Mouse (Mus musculus) cortical plate, adult 2 months (tissue): ENCODE results near the gene Cd180. TPM values are rescaled to one million over a fixed set of nuclear protein-coding genes. Genes with fewer than 3 reads are reported as not detected.
A peak's percentile ranks its signal among the peaks of the same experiment; 100 is the strongest.
"Not testable (repeated sequence)": the region's sequence is repeated elsewhere in the genome, so short reads cannot be mapped to it uniquely, and the experiment has no call there.

Source experiments
- H3K27ac ChIP-seq: fragments of 200-500 bp; 2 replicates; pipeline ENCODE4 v1.5.1; 2012; ENCODE audit warnings: low read length, control low read depth, inconsistent platforms; ENCODE audit not compliant: insufficient read depth
- H3K4me1 ChIP-seq: fragments of 200-500 bp; 2 replicates; pipeline ENCODE4 v1.6.1; 2011; ENCODE audit warnings: low read length; ENCODE audit not compliant: control insufficient read depth, insufficient read depth
- H3K4me3 ChIP-seq: fragments of 200-500 bp; 2 replicates; pipeline ENCODE4 v1.5.1; 2011; ENCODE audit warnings: mild to moderate bottlenecking, low read length, control low read depth; ENCODE audit not compliant: insufficient read depth
- CTCF ChIP-seq: fragments of 200-500 bp; IDR thresholded peaks from 2 replicates; pipeline ENCODE4 v1.5.1; 2011; ENCODE audit warnings: mild to moderate bottlenecking, control low read depth, low read length; ENCODE audit not compliant: insufficient read depth; ENCODE audit errors: extremely low read depth
- POLR2A ChIP-seq: fragments of 200-500 bp; IDR thresholded peaks from 2 replicates; pipeline ENCODE4 v1.6.1; 2011; ENCODE audit warnings: mild to moderate bottlenecking, low read length, control low read depth; ENCODE audit not compliant: insufficient read depth; ENCODE audit errors: extremely low read depth
- polyA plus RNA-seq: library from polyadenylated mRNA; depleted of rRNA; stranded (reverse); fragments of >200 nt; gene quantifications from 2 replicates; pipeline ENCODE4 v1.2.3, GENCODE M21; 2012

Gene Cd180
- polyA plus RNA-seq, 1 experiment: 1.9 TPM

DNA sequence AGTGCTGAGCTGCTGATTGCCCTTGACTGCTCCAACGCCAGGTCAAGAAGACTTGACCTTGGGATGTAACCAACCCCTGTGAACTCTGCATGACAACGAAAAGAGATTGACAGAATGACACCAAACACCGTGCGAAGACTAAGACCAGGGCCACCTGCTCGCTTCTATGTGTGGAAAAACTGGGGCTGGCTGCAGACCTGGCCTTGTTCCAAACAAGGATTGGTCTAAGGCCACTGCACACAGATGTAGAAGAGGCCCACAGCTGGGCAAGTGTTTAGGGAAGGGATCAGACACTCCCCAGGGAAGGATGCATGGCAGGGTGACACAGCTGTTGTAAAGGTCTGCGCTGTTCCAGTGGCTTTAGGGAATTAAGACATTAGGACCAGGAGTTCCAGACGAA, 22.9 kb upstream of the Cd180 start:
- no peak overlapping the region for H3K4me3 ChIP-seq
- H3K4me1 ChIP-seq: no peaks in the 10 kb centered on the region
- no peak overlapping the region for H3K27ac ChIP-seq
- no peak for TF ChIP-seq CTCF
- TF ChIP-seq POLR2A: no peak

- Histone ChIP-seq H3K4me1 (no peaks in the 10 kb centered on the region), H3K4me3 (no peak overlapping the region), H3K27ac (no peak overlapping the region)
- TF ChIP-seq POLR2A (no peak), CTCF (no peak)
Observed at GRCm38 (mm10) chr13:102674083-102674482, 19.3 kb upstream of the Cd180 start.

DNA sequence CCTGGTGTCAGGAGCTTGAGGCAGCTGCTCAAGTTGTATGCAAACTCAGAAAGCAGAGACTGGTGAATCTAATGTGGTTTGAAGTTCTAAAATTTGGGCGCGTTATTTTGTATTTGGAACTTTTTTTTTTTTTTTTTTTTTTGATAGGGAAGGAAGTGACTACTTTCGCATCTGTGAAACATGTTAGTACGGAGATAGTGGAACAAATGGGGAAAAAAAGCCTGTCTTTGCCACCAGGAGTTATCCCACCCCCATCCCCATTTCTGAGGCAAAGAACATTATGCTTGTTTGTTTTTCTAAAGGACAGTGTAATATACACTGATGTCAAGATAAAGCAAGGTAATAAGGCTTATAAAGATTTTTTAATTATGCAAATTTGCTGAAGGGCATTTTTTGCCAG, 15.8 kb upstream of the Cd180 start:
- not testable (repeated sequence) for H3K4me3 ChIP-seq, H3K4me1 ChIP-seq, H3K27ac ChIP-seq

- peaks cover 3% of the 10 kb centered on the region; the same call in 1 of the 2 replicates for H3K4me1 ChIP-seq
- H3K27ac ChIP-seq: no peak overlapping the region
- peak; percentile 96 for TF ChIP-seq CTCF
- TF ChIP-seq POLR2A: no peak
- H3K4me3 ChIP-seq: no peak overlapping the region
Observed at GRCm38 (mm10) chr13:102678482-102678881, 14.9 kb upstream of the Cd180 start.

GRCm38 (mm10) chr13:102684890-102685289, 8.5 kb upstream of the Cd180 start:
- Histone ChIP-seq H3K27ac (no peak overlapping the region), H3K4me3 (no peak overlapping the region), H3K4me1 (peaks cover 3% of the 10 kb centered on the region; the same call in 1 of the 2 replicates)
- TF ChIP-seq CTCF (no peak), POLR2A (no peak)

DNA sequence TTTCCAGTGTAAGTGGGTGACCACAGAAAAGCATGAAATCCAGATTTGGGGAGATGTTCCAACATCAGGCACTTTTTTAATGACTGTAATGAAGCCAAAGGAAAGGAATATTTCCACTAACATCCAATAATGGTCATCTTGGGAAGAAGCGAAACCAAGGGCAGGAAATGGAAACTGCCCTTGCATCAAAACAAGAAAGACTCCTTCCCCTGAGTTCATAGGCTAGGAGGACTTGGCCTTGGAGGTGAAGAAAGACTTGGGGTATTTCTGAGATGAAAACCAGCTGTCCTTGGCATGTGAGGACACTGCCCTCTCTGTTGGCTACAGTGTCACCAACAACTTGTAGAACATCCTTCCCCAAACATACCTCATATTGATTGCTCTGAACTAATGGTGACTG, 5.2 kb upstream of the Cd180 start:
- TF ChIP-seq CTCF (no peak), POLR2A (no peak)
- Histone ChIP-seq H3K27ac (no peak overlapping the region), H3K4me3 (no peak overlapping the region), H3K4me1 (no peaks in the 10 kb centered on the region; the same call in 1 of the 2 replicates)

- no peak overlapping the region; the same call in 1 of the 2 replicates for H3K27ac ChIP-seq
- no peaks in the 10 kb centered on the region for H3K4me1 ChIP-seq
- H3K4me3 ChIP-seq: no peak overlapping the region
- TF ChIP-seq CTCF (no peak), POLR2A (no peak)
Observed at GRCm38 (mm10) chr13:102689201-102690090, 3.9 kb upstream of the Cd180 start.

- no peaks in the 10 kb centered on the region for H3K4me1 ChIP-seq
- no peak overlapping the region for H3K27ac ChIP-seq
- TF ChIP-seq POLR2A: no peak
- TF ChIP-seq CTCF: no peak
- no peak overlapping the region for H3K4me3 ChIP-seq
Observed at GRCm38 (mm10) chr13:102690184-102690583, 3.2 kb upstream of the Cd180 start.

DNA sequence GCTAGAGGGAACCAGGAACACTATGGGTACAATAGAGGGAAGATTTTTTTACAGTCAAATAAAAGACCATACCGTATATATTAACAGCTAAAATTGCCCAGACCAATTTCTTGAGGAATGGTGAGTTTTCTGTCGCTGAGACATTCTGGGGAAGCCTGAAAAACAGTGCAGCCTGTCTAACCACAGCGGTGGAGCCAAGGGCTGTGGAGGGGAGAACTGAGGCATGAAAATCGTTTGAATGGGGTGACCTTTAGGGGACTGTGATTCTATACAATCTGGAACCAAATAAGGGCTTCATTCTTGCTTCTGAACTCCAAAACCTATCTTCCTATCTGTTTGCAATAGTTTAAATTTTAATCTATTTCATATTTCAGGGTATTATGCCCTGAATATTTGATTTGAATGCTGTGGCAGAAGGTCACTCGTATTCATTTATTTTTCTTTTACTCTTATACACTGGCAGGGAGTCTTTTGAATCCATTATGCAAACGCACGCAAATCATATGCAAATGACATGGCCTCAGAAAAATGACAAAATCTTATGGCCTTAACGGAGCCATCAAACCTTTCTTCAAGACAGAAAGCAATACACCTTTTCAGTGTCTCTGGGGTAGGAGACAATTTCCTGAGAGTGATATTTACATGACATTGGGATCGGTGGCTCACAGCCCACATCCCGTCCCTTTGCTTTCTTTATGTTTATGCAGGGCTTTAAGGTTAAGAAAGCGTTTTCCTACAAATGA, 1.8 kb upstream of the Cd180 start:
- H3K27ac ChIP-seq: no peak overlapping the region
- no peak overlapping the region for H3K4me3 ChIP-seq
- H3K4me1 ChIP-seq: no peaks in the 10 kb centered on the region
- no peak for TF ChIP-seq POLR2A
- TF ChIP-seq CTCF: no peak

DNA sequence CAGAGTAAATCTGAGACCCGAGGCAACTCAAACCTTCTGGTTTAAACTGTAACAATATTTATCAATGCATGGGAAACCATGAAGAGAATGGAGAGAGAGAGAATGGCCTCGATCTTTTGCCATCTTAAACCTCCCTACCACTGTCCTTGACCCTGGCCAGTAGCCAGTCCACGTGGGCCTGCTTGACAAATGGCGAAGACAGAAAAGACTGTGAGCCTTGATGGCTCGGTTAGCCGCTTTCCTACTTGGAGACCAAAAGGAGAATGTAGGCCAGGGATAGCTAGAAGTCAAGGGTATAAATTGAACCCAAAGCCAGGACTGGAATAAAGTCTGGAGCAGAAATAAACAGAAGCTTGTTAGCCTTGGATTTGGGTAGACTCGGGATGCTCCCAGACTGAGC, 796 bp downstream of the Cd180 start:
- Histone ChIP-seq H3K27ac (no peak overlapping the region), H3K4me3 (no peak overlapping the region), H3K4me1 (no peaks in the 10 kb centered on the region)
- TF ChIP-seq POLR2A (no peak), CTCF (no peak)
